Mouse (Mus musculus) gastrocnemius, adult 8-10 months (tissue): ENCODE measurements around the gene Hint1. TPM values are rescaled to one million over a fixed set of nuclear protein-coding genes. Genes with fewer than 3 reads are reported as not detected.
"Not testable (repeated sequence)": the region's sequence is repeated elsewhere in the genome, so short reads cannot be mapped to it uniquely, and the experiment has no call there.

ENCODE experiments used
- DNase-seq, 2 experiments: peaks; one replicate each; pipeline ENCODE4 v3.0.0; 2022; ENCODE audit warnings: low spot score in 2 of 2
- total RNA-seq, 4 experiments: library from RNA; stranded (reverse); gene quantifications; 2 replicates each; pipeline ENCODE4 v1.2.4; 2022

The Hint1 gene
- total RNA-seq, 4 experiments from 2014 or later, result 154 to 257 (median 186) TPM

GRCm38 (mm10) chr11:54894589-54894988, 28.4 kb downstream of the Hint1 start:
- no peak for DNase-seq

- DNase-seq, result not testable (repeated sequence)
These were observed 30.5 kb downstream of the Hint1 start for GRCm38 (mm10) chr11:54896646-54897045.

- no peak for DNase-seq
These were observed 31.3 kb downstream of the Hint1 start for GRCm38 (mm10) chr11:54897470-54897869.

- DNase-seq, result no peak
These were observed 33.5 kb downstream of the Hint1 start for GRCm38 (mm10) chr11:54899657-54900056.

GRCm38 (mm10) chr11:54902333-54903323, 36.4 kb downstream of the Hint1 start, which contains the start of gene Gpx3:
Gene Gpx3, plus strand, starts transcription at chr11:54902453.
- DNase-seq, result peak; percentile 72 to 82

- DNase-seq, result no peak
These were observed 37.2 kb downstream of the Hint1 start for GRCm38 (mm10) chr11:54903339-54903738.

GRCm38 (mm10) chr11:54903940-54904706, 37.9 kb downstream of the Hint1 start:
- DNase-seq, result no peak

- no peak for DNase-seq
These were observed 38.9 kb downstream of the Hint1 start for GRCm38 (mm10) chr11:54905086-54905485.

- peak in 1 of 2 experiments; percentile 38 for DNase-seq
These were observed 39.7 kb downstream of the Hint1 start for GRCm38 (mm10) chr11:54905931-54906330.

- no peak for DNase-seq
These were observed 40.3 kb downstream of the Hint1 start for GRCm38 (mm10) chr11:54906466-54906865.

- DNase-seq, result no peak
These were observed 41.1 kb downstream of the Hint1 start for GRCm38 (mm10) chr11:54907259-54907658.

GRCm38 (mm10) chr11:54909273-54909672, 43.1 kb downstream of the Hint1 start:
- no peak for DNase-seq

GRCm38 (mm10) chr11:54910081-54910665, 44.0 kb downstream of the Hint1 start:
- no peak for DNase-seq

GRCm38 (mm10) chr11:54911201-54911600, 45.0 kb downstream of the Hint1 start:
- DNase-seq, result no peak

GRCm38 (mm10) chr11:54911671-54912502, 45.7 kb downstream of the Hint1 start:
- DNase-seq, result no peak

GRCm38 (mm10) chr11:54912503-54913316, 46.5 kb downstream of the Hint1 start:
- DNase-seq, result no peak

- DNase-seq, result no peak
These were observed 47.7 kb downstream of the Hint1 start for GRCm38 (mm10) chr11:54913841-54914240.

- DNase-seq, result no peak
These were observed 51.3 kb downstream of the Hint1 start for GRCm38 (mm10) chr11:54917461-54917860.

GRCm38 (mm10) chr11:54918273-54918672, 52.1 kb downstream of the Hint1 start:
- no peak for DNase-seq
